Mouse (Mus musculus) MEL (cell line): ENCODE measurements around the gene Dbil5. TPM values are rescaled to one million over a fixed set of nuclear protein-coding genes. Genes with fewer than 3 reads are reported as not detected.

Source experiments
- polyA plus RNA-seq, 2 experiments: library from polyadenylated mRNA; stranded (reverse) in 1 of 2; unstranded in 1 of 2; fragments of >175 nt in 1 of 2; fragments of >200 nt in 1 of 2; gene quantifications; 2 replicates each; pipeline versions ENCODE4 v1.2.1 to v1.2.4; 2012; ENCODE audit warnings: low replicate concordance in 2 of 2, low read depth in 1 of 2; ENCODE audit not compliant: insufficient read length in 2 of 2, insufficient read depth in 1 of 2, missing spikeins in 1 of 2
- total RNA-seq: library from RNA; depleted of rRNA; stranded (reverse); fragments of 300-350 nt; gene quantifications from 2 replicates; pipeline ENCODE4 v1.2.3, GENCODE M21; 2012; rRNA removed

Dbil5 gene
- total and polyA plus RNA-seq, 3 experiments: 0.62 to 0.67 TPM; not detected in 1

Other genes starting within 250 kb of the Dbil5 start
- gene 1700016K19Rik, start 217.7 kb upstream of the Dbil5 start, total RNA-seq: not detected in 2 replicates
- gene 1700016K19Rik, start 217.7 kb upstream of the Dbil5 start, polyA plus RNA-seq: under 1 TPM in 1 of 2 experiments, not detected in 1; 0.25 TPM
- gene Rflnb, start 189.8 kb upstream of the Dbil5 start, total RNA-seq: 4.8 and 7.4 TPM in 2 replicates
- gene Rflnb, start 189.8 kb upstream of the Dbil5 start, polyA plus RNA-seq: 1 to 10 TPM in 1 of 2 experiments, not detected in 1; 8.7 TPM
- 47.2 and 50.4 TPM in 2 replicates for gene Vps53, start 38.0 kb upstream of the Dbil5 start, total RNA-seq
- gene Vps53, start 38.0 kb upstream of the Dbil5 start, polyA plus RNA-seq: 10 to 100 TPM in 1 of 2 experiments, not detected in 1; 38.4 TPM
- gene Fam57a, start 37.9 kb upstream of the Dbil5 start, total RNA-seq: 6.6 and 8.5 TPM in 2 replicates
- gene Fam57a, start 37.9 kb upstream of the Dbil5 start, polyA plus RNA-seq: 1 to 10 TPM in 1 of 2 experiments, not detected in 1; 8.8 TPM
- 23.8 and 26.1 TPM in 2 replicates for gene Gemin4, start 56 bp downstream of the Dbil5 start, total RNA-seq
- gene Gemin4, start 56 bp downstream of the Dbil5 start, polyA plus RNA-seq: 10 to 100 TPM; 17.8 to 95.7 TPM
- 50.3 and 65.7 TPM in 2 replicates for gene Mrm3, start 26.1 kb downstream of the Dbil5 start, total RNA-seq
- 10 to 100 TPM in 1 of 2 experiments, not detected in 1; 27.7 TPM for gene Mrm3, start 26.1 kb downstream of the Dbil5 start, polyA plus RNA-seq
- 139 and 143 TPM in 2 replicates for gene Glod4, start 26.1 kb downstream of the Dbil5 start, total RNA-seq
- 10 to 100 TPM in 1 of 2 experiments, not detected in 1; 63.9 TPM for gene Glod4, start 26.1 kb downstream of the Dbil5 start, polyA plus RNA-seq
- 53.0 and 65.8 TPM in 2 replicates for gene Nxn, start 181.5 kb downstream of the Dbil5 start, total RNA-seq
- 10 to 100 TPM; 52.8 to 54.3 TPM for gene Nxn, start 181.5 kb downstream of the Dbil5 start, polyA plus RNA-seq
- gene Timm22, start 189.3 kb downstream of the Dbil5 start, total RNA-seq: 71.6 and 77.0 TPM in 2 replicates
- 10 to 100 TPM in 1 of 2 experiments, not detected in 1; 47.4 TPM for gene Timm22, start 189.3 kb downstream of the Dbil5 start, polyA plus RNA-seq